Mouse (Mus musculus): ENCODE measurements at regions not wholly inside any gene's neighbourhood (a gene's known extent, or its start where the extent isn't known, plus 50 kb on each side); places are given as distances from the start of the nearest gene placed in this dataset.

- H3K27me3 ChIP-seq (ENCODE audit: control insufficient read depth in 1 of 2, insufficient read depth in 2 of 2, low read length in 2 of 2): no peaks in the 10 kb centered on the region; a peak in 1 of 4 replicates
- no peaks in the 10 kb centered on the region for H3K36me3 ChIP-seq (ENCODE audit: control insufficient read depth in 1 of 2, insufficient read depth in 2 of 2, low read length in 2 of 2)
- no peaks in the 10 kb centered on the region for H3K9me3 ChIP-seq (replicated peaks; ENCODE audit: insufficient read depth, low read length)
- DNase-seq (ENCODE audit: low read depth, low spot score): no peak
- no peak overlapping the region for H3K9ac ChIP-seq (ENCODE audit: control insufficient read depth, low read depth, low read length, poor library complexity, severe bottlenecking)
- no peak overlapping the region for H3K4me3 ChIP-seq (ENCODE audit: control insufficient read depth in 1 of 2, insufficient read depth in 1 of 2, low read depth in 2 of 2, low read length in 2 of 2)
- no peaks in the 10 kb centered on the region for H3K79me2 ChIP-seq (ENCODE audit: control insufficient read depth, insufficient read depth, low read length, poor library complexity)
- no peak overlapping the region for H3K27ac ChIP-seq (ENCODE audit: control insufficient read depth, low read depth, low read length)
- TF ChIP-seq POLR2AphosphoS5 (IDR thresholded peaks at IDR 0.05; ENCODE audit: borderline replicate concordance, low read depth, low read length): no peak
- no peak for TF ChIP-seq E2F4 (IDR thresholded peaks at IDR 0.05; ENCODE audit: borderline replicate concordance, low read depth, low read length)
- TF ChIP-seq BHLHE40 (IDR thresholded peaks at IDR 0.05; ENCODE audit: borderline replicate concordance, low read depth, low read length): no peak
- no peak for TF ChIP-seq USF1 (IDR thresholded peaks at IDR 0.05; ENCODE audit: low read depth, low read length)
- TF ChIP-seq GATA1 (IDR thresholded peaks at IDR 0.05; ENCODE audit: low read depth, low read length): no peak
- TF ChIP-seq ZC3H11A (IDR thresholded peaks at IDR 0.05; ENCODE audit: low read depth, low read length): no peak
- TF ChIP-seq JUND (IDR thresholded peaks at IDR 0.05; ENCODE audit: low read depth, low read length): no peak
- no peak for TF ChIP-seq CTCF (IDR thresholded peaks at IDR 0.05 in 2 of 3, conservative IDR thresholded peaks at IDR 0.05 in 1 of 3; ENCODE audit: control insufficient read depth in 1 of 3, insufficient read depth in 1 of 3, low read depth in 2 of 3, low read length in 3 of 3, poor library complexity in 1 of 3, severe bottlenecking in 1 of 3)
- TF ChIP-seq HCFC1 (IDR thresholded peaks at IDR 0.05; ENCODE audit: low read depth, low read length): no peak
- no peak for TF ChIP-seq RCOR1 (IDR thresholded peaks at IDR 0.05; ENCODE audit: low read depth, low read length)
- no peak for TF ChIP-seq NELFE (IDR thresholded peaks at IDR 0.05; ENCODE audit: low read depth, low read length)
- no peak for TF ChIP-seq EP300 (IDR thresholded peaks at IDR 0.05; ENCODE audit: low read depth in 1 of 2, low read length in 2 of 2)
- H3K4me1 ChIP-seq (ENCODE audit: control insufficient read depth in 1 of 2, insufficient read depth in 2 of 2, low read length in 2 of 2): 0 out of 4 replicates have a peak, but pooled peaks cover 0 to 4% of the 10 kb centered on the region in 2 experiments
These were observed 129.1 kb downstream of the Tent5c start for GRCm38 (mm10) chr3:100360019-100360418.

- Histone ChIP-seq H3K9me3 (replicated peaks; ENCODE audit: insufficient read depth, low read length) (no peaks in the 10 kb centered on the region), H3K36me3 (ENCODE audit: control insufficient read depth in 1 of 2, insufficient read depth in 2 of 2, low read length in 2 of 2) (no peaks in the 10 kb centered on the region), H3K9ac (ENCODE audit: control insufficient read depth, low read depth, low read length, poor library complexity, severe bottlenecking) (peak overlapping the region; percentile 52), H3K4me1 (ENCODE audit: control insufficient read depth in 1 of 2, insufficient read depth in 2 of 2, low read length in 2 of 2) (0 out of 4 replicates have a peak, but pooled peaks cover 0 to 4% of the 10 kb centered on the region in 2 experiments), H3K27me3 (ENCODE audit: control insufficient read depth in 1 of 2, insufficient read depth in 2 of 2, low read length in 2 of 2) (no peaks in the 10 kb centered on the region; a peak in 1 of 4 replicates), H3K27ac (ENCODE audit: control insufficient read depth, low read depth, low read length) (no peak overlapping the region), H3K79me2 (ENCODE audit: control insufficient read depth, insufficient read depth, low read length, poor library complexity) (no peaks in the 10 kb centered on the region), H3K4me3 (ENCODE audit: control insufficient read depth in 1 of 2, insufficient read depth in 1 of 2, low read depth in 2 of 2, low read length in 2 of 2) (peak overlapping the region; percentile 29 to 49; a peak in 3 of 4 replicates)
- peak; percentile 77 for DNase-seq (ENCODE audit: low read depth, low spot score)
- TF ChIP-seq SMC3 (IDR thresholded peaks at IDR 0.05; ENCODE audit: low read depth, low read length) (peak; percentile 86), RAD21 (IDR thresholded peaks at IDR 0.05; ENCODE audit: low read depth, low read length) (peak; percentile 80), ELF1 (IDR thresholded peaks at IDR 0.05; ENCODE audit: low read depth, low read length) (peak; percentile 63; the same call in 1 of the 2 replicates), CTCF (IDR thresholded peaks at IDR 0.05 in 2 of 3, conservative IDR thresholded peaks at IDR 0.05 in 1 of 3; ENCODE audit: control insufficient read depth in 1 of 3, insufficient read depth in 1 of 3, low read depth in 2 of 3, low read length in 3 of 3, poor library complexity in 1 of 3, severe bottlenecking in 1 of 3) (peak; percentile 36 to 83 (median 56)), UBTF (IDR thresholded peaks at IDR 0.05; ENCODE audit: borderline replicate concordance, insufficient read depth, low read depth, low read length) (no peak), ZC3H11A (IDR thresholded peaks at IDR 0.05; ENCODE audit: low read depth, low read length) (peak; percentile 75)
These were observed 130.1 kb downstream of the Tent5c start for GRCm38 (mm10) chr3:100359036-100359435.

All from MEL (cell line).